Mouse (Mus musculus): ENCODE results near the gene Impdh1.
"Not testable (repeated sequence)": the region's sequence is repeated elsewhere in the genome, so short reads cannot be mapped to it uniquely, and the experiment has no call there.

The Impdh1 gene

DNA sequence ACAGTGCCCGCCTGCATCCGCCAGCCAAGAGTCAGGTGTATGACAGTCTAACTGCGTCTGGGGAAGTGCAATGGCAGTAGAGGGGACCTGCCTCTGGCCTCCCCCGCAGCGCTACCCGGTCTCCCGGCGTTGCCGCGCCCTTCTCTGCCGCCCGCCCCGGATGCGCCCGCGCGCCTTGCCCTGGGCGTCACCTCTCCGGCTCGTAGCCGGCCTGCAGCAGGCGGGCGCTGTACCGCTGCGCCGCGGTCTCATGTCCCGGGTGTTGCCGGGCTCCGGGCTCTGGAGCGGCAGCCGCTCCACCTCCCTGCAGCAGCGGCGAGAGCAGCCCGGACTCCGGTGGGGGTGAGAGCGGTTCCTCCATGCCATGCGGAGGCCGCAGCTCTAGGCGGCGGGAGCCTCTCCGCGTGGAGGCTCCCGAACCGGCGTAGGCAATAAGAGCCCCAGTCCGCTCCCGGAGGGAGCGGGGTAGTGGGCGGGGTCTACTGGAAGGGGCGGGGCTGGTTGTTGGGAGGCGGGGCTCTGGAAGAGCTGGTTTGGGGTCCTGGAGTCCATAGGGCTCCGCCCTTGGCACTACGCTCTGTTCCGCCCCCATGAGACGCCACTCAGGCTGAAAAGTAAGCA, at the start of gene Impdh1:
TSS of gene Impdh1 (minus strand) at position 484 of the 621 bp plus-strand sequence.
- DNase-seq (ENCODE audit: low spot score), result no peak

DNA sequence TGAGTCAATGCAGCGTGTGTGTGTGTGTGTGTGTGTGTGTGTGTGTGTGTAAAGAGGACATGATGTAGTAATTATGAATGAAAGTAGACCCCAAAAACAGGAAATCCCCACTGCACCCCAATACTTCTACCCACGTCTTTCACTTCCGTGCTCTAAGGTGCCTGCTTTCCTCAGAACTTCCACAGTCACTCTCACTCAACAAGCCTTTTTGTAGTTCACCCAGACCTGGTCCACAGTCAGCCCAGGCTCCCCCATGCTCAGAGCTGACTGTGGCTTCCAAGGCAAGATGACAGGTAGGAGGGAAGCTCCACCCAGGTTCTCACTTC, 48.3 kb upstream of the Impdh1 start:
- no peak for DNase-seq (ENCODE audit: low spot score)

DNA sequence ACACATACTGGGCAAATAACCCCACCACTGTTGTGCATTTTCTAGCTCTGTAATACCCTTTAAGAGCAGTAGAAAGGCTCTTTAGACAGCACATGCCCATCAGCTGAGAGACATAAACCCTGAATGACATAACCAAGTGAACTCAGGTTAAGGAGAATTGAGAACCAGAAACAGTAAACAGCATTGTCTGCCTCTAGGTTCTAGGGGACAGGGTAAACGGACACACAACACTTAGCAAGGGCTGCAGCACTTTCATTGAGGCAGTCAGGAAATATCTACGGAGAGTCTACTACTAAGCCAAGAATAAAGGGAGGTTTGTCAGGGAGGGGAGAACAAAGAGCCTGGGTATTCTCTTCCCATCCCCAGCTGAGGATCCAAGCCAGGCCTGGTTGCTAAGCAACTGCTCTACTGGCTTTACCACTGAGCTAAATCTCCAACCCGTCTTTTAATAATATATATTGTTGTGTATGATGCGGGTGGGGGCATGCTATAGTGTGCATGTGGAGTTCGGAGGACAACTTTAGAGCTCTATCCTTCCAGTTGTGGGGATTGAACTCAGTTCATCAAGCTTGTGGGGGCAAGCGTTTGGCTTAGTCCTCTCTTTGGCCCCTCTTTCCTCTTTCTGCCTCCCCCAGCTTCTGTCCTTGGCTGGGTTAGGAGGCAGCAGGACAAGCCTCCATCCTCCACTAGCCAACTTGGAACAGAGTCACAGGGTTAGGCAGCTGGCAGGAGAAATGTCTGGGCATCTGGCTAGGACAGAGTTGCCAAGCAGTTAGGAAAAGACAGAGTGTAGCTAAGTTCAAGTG, 47.7 kb upstream of the Impdh1 start:
- DNase-seq (ENCODE audit: low spot score), result peak; percentile 99

DNA sequence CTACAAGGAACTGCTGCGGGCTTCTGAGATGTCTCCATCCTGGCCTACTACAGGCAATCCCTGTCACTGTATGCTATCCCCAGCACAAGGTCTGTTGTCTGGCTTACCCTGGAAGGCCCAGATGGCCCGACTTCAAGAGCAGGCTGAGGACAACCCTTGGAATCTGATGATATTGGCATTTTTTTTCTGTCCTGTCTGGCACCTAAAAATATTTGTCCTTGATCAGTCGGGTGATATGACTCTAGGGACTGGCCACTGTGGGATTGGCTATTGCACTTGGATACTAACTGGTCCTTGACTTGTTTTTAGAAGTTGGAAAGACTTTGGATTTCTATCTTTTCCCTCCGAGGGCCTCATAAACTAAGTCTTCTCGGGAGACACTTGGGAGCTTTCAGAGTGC, 45.7 kb upstream of the Impdh1 start:
- no peak for DNase-seq (ENCODE audit: low spot score)

DNA sequence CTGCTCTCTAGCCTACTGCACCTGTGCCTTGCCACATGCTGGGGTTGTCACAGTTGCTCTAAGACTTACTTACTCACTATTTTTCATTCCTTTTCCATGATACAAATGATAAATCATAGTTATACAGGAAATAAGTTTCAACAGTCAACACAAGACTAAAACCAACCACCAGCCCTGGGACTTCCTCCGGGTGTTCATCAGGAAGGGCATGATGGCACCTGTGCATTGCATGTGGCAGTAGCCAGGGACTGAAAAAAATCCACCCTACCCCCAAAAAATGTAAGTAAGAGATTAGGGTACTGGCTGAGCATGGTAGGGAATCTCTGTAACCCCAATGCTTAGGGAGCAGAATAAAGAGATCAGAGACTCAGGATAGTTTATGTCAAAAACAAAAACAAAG, 43.3 kb upstream of the Impdh1 start:
- DNase-seq (ENCODE audit: low spot score), result no peak

DNA sequence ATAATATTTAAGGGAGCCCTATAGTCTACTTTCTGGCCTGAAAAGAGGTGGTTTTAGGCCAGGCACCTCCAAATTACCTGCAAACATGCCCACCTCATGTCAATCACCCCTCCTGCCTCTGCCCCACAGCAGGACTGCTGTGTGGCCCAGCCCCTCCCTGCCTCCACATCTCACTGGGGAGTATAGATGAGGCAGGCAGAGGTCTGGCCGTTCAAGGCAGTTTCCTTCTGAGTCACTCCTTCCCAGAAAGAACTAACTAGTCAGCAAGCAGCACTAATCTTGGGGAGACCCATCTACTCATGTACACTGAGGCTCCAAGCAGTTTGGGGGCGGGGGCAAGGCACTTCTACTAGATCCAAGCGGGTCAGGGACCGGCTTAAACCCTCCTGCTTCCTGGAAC, 30.9 kb upstream of the Impdh1 start:
- DNase-seq (ENCODE audit: low spot score), result no peak

DNA sequence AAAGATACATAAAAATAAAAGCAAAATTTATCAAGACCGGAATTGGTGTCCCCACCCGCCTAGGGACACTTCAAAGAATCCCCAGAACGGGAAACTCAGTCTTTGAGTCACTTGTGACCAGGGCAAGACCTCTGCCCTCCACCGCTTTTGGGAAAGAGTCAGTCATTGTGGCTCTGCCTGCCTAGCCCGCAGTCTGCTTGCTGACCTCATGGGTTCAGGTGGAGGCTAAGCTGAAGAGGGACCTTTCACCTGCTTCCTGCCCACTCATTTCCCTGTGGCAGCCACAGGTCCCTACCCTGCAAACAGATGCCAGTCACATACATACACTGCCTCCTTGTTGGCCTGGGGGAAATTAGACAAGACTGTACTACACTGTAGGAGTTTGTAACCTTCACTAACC, 30.4 kb upstream of the Impdh1 start:
- DNase-seq (ENCODE audit: low spot score), result peak; percentile 36

DNA sequence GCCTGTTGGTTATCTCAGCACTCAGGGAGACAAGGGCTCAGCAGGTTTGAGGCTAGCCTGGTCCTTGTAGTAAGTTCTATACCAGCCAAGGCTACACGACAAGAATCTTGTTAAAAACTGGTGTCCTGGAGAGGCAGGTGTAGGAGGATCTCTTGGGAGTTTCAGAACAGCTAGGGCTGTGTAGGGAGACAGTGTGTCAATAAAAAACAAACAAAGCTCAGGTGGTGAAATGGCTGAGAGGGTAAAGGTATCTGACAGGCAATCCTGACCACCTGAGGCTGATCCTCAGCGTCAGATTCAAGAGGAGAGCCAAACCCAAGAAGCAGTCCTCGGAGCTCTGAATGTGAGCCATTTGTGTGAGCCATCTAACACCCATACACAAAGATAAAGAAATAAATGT, 30.0 kb upstream of the Impdh1 start:
- no peak for DNase-seq (ENCODE audit: low spot score)

DNA sequence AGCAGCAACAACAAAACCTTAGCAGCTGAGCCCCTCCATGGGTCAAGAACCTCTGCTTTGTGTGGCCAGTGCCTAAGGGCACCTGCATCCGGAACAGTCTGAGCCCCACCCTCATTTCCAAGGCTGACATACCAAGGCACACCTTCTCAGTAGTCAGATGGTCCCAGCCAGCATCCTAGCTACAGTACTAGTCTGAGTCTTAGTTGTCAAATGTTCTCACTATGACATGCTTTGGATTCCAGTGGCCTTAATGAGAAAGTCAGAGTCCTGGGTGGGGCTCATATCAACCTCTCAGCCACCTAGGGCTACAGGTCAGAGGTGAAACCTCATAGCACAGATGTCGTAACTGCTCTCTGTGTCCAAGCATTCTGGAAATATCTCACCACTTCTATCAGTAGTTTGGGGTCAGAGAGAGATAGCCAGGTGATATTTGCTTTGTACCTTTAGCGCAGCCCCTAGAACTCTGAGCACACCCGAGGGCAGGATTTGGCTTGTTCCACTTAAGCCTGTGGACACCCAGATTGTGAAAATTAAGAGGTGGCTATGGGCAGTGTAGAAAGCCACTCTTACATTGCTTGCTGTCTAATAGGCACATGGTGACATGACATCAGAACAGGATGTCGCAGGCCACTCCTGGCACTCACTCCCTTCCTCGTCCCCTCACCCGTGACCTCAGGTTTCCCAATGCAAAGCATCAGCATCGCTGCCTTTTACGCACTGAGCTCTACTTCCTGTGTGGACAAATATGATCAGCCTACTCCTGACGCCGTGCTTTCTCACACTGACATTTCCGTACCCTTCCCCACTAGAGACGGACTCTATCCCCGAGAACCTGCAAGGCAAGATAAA, 29.3 kb upstream of the Impdh1 start:
- no peak for DNase-seq (ENCODE audit: low spot score)

DNA sequence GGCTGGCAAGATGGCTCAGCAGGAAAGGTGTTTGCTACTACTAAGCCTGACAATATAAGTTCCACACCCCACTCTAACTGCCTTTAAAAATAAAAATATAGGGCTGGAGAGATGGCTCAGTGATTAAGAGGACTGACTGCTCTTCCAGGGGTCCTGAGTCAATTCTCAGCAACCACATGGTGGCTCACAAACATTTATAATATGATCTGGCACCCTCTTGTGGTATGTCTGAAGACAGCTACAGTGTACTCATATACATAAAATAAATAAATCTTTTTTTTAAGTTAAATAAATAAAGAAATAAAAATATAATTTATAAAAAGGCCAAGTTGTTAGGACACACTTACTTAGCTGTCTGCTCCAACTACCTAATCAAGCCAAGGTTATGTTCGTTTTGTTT, 26.1 kb upstream of the Impdh1 start:
- no peak for DNase-seq (ENCODE audit: low spot score)

DNA sequence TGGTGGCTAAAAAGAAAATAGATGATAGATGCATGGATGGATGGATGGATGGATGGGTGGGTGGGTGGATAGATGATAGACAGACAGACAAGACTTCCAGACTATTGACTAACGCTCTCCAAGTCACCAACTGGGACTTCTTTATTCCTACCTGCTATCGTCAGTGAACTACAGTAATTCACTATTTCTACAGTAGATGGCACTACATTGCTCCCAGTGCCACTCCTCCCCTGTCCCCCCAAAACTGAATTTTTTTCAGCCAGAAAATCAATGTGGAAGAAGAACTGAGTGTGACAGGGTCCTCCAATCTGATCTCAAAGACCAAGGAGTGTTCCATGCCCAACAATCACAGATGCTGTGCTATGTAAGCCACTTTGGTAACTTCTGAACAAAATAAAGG, 25.5 kb upstream of the Impdh1 start:
- no peak for DNase-seq (ENCODE audit: low spot score)

DNA sequence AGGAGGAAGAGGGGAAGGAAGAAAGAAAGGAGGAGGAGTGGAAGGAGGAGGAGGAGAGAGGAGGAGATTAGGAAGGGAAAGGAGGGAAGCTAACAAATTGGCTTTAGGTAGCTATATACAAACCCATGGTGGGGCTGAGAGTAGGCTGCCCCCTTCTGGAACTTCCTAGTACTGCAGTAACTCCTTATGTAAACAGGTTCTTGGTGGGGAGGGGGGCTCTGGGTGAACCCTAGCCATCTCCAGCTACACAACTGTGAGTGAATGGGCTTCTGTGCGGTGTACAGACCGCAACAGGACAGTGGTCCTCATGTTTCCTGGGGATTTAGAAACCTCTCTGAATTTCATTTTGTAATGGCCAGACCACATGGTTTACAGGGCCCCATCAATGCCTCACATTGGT, 24.6 kb upstream of the Impdh1 start:
- peak; percentile 79 for DNase-seq (ENCODE audit: low spot score)

DNA sequence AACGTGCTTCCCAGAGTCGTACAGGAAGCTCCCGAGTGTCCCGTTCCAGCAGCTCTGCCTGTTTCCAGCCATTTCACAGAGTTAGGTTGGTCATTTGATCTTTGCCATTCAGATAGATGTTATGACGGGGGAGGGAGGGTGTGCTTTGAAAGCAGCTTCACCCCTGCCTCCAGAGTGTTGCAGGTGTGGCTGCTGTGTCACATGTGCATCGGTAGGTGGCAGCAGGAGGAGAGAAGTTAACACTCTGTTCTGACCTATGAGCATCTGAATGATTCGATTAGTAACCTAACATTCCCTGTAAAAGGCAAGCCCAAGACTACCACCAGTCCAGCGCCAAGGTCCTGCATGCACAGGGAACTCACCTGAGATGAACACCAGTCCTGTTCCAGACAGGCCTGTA, 18.1 kb upstream of the Impdh1 start:
- DNase-seq (ENCODE audit: low spot score), result peak; percentile 45

DNA sequence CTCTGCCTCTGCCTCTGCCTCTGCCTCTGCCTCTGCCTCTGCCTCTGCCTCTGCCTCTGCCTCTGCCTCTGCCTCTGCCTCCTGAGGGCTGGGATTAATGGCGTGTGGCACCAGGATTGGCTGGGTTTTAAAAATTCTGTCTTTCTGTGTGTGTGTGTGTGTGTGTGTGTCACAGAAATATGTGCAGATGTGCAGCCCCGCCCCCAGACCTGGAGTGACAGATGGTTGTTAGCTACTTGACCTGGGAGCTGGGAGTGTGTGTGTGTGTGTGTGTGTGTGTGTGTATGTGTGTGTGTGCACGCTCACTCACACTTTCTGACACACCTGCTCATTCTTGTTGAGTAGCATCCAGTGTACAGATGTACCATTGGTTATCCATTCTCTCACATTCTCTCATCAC, 17.5 kb upstream of the Impdh1 start:
- no peak for DNase-seq (ENCODE audit: low spot score)

DNA sequence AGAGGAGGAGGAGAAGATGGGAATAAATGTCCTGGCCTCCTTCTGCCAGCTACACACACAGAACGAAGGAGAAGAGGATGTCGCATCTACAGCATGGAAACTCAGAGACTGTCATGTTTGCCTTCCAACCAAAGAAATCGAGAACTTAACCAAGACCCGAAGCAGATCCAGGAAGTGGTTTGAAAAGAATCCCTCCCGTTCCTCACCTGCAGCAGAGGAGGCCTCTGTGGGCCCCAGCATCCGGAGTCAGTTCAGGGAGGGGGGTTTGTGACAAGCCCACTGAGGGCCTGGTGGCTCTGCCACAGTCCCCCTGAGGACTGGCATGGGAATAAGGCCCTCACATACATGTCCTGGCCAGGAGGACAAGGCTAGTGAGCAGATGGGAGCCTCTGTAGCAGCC, 16.2 kb upstream of the Impdh1 start:
- DNase-seq (ENCODE audit: low spot score), result no peak

DNA sequence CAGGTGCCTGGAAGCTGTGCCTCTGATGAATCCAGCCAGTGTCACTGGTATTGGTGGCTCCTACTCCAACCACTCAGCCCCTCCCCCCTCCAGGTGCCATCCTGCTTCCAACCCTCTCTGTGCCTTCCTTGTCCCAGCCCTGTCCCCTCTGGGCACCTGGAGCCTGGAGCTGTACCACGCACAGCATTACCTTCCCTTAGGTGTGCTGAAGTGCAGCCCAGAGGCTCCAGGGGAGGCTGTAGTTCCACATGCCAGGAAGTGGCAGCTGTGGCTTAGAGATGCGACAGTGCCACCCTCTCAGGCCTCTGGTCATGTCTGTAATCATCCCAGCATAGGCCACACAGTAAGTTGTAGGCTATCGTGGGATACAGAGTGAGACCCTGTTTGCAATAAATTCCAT, 15.6 kb upstream of the Impdh1 start:
- DNase-seq (ENCODE audit: low spot score), result no peak

DNA sequence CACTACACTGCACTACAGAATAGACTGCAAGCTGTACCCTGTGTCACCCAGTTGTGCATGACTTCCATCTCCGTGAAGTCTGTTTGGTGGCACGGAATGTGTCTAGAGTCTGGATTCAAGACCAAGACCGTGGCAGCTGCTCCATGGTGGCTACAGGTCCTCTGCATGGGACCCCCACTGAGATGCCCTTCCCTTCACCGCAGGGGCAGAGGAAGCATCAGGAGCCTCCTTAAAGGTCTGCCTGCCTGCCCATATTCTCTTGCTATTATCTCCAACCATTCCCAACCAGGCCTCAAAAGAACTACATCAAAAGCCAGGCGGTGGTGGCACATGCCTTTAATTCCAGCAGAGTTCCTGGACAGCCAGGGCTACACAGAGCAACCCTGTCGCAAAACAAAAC, 14.2 kb upstream of the Impdh1 start:
- DNase-seq (ENCODE audit: low spot score), result no peak

DNA sequence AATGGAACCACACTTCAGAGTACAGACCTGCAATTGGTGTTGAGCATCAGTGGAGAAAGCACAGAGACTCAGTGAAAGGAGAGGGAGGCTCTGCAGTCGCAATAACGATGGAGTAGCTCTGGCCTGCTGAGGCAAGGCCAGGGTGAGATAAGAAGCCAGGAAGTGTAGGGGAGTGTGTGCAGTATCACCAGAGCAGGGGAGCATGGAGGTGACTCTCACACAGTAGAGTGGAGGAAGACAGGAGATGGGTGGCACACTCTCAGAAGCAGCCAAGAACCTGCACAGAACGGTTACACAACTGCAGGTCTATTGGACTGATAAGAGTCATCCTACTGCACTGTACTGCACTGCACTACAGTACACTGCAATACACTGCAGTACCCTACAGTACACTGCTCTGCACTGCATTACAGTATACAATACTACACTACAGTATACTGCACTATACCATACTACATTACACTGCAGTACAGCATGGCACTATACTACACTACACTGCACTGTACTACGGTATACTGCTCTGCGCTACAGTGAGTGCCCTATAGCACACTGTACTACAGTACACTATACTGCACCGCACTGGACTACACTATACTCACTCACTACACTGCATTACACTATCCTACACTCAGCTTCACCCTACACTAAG, 13.2 kb upstream of the Impdh1 start:
- no peak for DNase-seq (ENCODE audit: low spot score)

DNA sequence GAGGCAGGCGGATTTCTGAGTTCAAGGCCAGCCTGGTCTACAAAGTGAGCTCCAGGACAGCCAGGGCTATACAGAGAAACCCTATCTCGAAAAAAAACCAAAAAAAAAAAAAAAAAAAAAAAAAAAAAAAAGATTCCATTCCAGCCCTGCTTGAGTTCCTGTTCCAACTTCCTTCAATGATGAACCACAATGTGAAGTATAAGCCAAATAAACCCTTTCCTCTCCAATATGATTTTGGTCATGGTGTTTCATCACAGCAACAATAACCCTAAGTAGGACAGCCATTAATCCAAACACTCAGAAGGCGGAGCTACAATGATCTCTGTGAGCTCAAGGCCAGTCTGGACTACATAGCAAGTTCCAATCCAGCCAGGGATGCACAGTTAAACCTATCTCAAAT, 1.6 kb upstream of the Impdh1 start:
- DNase-seq (ENCODE audit: low spot score), result not testable (repeated sequence)

DNA sequence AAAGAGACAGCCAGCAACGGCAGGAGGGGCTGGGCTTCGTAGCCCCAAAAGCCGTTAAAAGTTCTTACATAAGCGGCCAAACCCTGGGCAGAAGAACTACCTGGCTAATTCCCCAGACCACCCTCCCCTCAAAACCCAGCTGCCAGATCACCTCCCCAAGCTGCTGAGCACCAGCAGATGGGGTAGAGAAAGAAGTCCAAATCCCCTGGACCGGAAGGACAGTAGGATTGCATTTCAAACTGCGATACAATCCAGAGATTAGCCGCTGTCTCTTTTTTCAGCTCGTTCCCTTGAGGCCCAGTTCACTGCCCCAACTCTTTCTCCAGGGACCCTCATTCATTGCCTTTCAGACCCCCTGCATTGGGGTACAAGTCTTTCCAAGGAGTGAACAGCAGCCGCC, 983 bp downstream of the Impdh1 start:
- no peak for DNase-seq (ENCODE audit: low spot score)

DNA sequence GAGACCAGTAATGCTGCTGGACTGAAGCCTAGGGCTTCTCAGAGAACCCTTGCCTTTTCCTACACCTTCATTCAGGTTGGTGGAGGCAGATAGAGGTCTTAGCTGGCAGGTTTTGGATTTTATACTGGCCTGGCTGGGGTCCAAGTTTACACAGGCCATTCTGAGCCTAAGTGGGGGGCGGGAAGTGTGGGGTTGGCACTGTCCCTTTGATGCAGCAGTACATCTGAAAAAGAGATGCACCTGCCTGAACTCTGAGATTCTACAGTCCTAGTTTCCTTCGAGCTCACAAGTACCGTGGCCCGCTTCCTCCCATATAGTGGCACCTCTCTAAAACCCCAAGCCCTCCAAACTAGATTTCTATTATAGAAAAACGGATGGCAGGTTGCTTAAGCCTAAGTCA, 1.4 kb downstream of the Impdh1 start:
- DNase-seq (ENCODE audit: low spot score), result no peak

DNA sequence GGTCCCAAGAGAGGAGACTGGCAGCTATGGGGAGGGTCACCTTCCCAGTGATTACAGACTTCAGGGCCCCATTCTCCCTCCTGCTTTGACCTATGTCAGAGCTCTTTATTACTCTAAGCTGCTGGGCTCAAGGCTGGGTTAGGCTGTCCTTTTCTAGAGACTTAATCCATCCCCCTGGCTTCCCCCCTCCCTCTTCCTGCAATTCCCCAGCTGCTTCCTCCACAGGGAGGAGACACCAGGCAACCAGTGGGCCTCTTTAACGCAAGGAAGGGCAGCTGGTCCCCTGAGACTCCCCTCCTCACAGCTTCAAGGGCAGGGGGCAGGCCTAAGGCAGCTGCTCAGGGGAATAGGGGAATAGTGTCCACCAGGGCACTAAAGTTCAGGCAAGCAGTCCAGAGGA, 1.9 kb downstream of the Impdh1 start:
- DNase-seq (ENCODE audit: low spot score), result peak; percentile 76

DNA sequence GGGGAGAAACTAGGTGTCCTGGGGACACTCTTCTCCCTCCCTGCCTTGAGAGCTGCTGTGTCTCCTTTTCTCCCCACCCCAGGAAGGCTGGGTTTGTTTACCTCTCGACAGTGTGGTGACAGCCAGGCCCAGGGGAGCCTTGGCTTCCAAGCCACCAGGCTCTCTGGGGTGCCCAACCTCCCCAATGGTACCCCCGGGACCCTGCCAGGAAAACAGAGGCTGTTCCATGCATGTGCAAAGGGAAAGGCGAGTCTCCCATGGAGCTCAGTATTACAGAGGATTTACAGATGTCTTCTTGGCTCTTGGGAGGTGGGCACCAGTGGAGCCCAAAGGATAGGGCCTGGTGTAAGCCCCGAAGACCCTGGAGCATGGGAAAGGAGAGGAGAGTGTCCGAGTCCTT, 2.7 kb downstream of the Impdh1 start:
- DNase-seq (ENCODE audit: low spot score), result peak; percentile 32

Measured in adipocyte (in vitro differentiated cells).